Mouse (Mus musculus): ENCODE data around the gene Gm17617. TPM values are rescaled to one million over a fixed set of nuclear protein-coding genes. Genes with fewer than 3 reads are reported as not detected.

Gm17617 gene
- polyA plus RNA-seq, 1 experiment from 2014 or later = not detected

GRCm38 (mm10) chr13:55162365-55162764 is 29.0 kb upstream of the Gm17617 start:
- Histone ChIP-seq H3K4me2 (ENCODE audit: low read depth, severe bottlenecking) (no peak overlapping the region), H3K4me1 (ENCODE audit: control insufficient read depth, insufficient read depth, low read length) (no peaks in the 10 kb centered on the region), H3K27me3 (ENCODE audit: control insufficient read depth, insufficient read depth, low read length) (no peaks in the 10 kb centered on the region), H3K27ac (replicated peaks; ENCODE audit: low read depth, low read length) (no peak overlapping the region), H3K36me3 (ENCODE audit: control insufficient read depth, insufficient read depth, low read length) (0 out of 2 replicates have a peak, but pooled peaks cover 3% of the 10 kb centered on the region), H3K4me3 (ENCODE audit: low read depth, low read length) (no peak overlapping the region), H3K9me3 (ENCODE audit: control insufficient read depth, low read length) (no peaks in the 10 kb centered on the region), H3K9ac (ENCODE audit: low read length) (no peak overlapping the region)
- DNase-seq (ENCODE audit: low spot score) (no peak), ATAC-seq (ENCODE audit: insufficient number of reproducible peaks, low FRiP score, low TSS enrichment, low read depth) (no peak)
- WGBS = 50% methylated on average over 7 of the region's 7 CpGs

- ATAC-seq (ENCODE audit: insufficient number of reproducible peaks, low FRiP score, low TSS enrichment, low read depth) = no peak
- no peaks in the 10 kb centered on the region for H3K9me3 ChIP-seq (ENCODE audit: control insufficient read depth, low read length)
- no peaks in the 10 kb centered on the region for H3K36me3 ChIP-seq (ENCODE audit: control insufficient read depth, insufficient read depth, low read length)
- DNase-seq (ENCODE audit: low spot score) = no peak
- H3K4me1 ChIP-seq (ENCODE audit: control insufficient read depth, insufficient read depth, low read length) = no peaks in the 10 kb centered on the region
- no peak overlapping the region for H3K4me2 ChIP-seq (ENCODE audit: low read depth, severe bottlenecking)
- no peak overlapping the region for H3K4me3 ChIP-seq (ENCODE audit: low read depth, low read length)
- whole genome bisulfite sequencing = 90% methylated on average over 5 of the region's 5 CpGs
- H3K9ac ChIP-seq (ENCODE audit: low read length) = no peak overlapping the region
- peaks cover 12% of the 10 kb centered on the region for H3K27me3 ChIP-seq (ENCODE audit: control insufficient read depth, insufficient read depth, low read length)
- H3K27ac ChIP-seq (replicated peaks; ENCODE audit: low read depth, low read length) = no peak overlapping the region
Measured at GRCm38 (mm10) chr13:55153951-55154350, 20.6 kb upstream of the Gm17617 start.

GRCm38 (mm10) chr13:55152621-55153415 is 19.5 kb upstream of the Gm17617 start, which contains the start of gene Fgfr4:
Gene Fgfr4, plus strand, starts transcription at chr13:55152640.
- H3K9me3 ChIP-seq (ENCODE audit: control insufficient read depth, low read length) = no peaks in the 10 kb centered on the region
- ATAC-seq (ENCODE audit: insufficient number of reproducible peaks, low FRiP score, low TSS enrichment, low read depth) (peak; percentile 67), DNase-seq (ENCODE audit: low spot score) (peak; percentile 78)
- H3K4me2 ChIP-seq (ENCODE audit: low read depth, severe bottlenecking) = peak within 1 kb of the TSS; percentile 95
- no peak within 1 kb of the TSS for H3K27ac ChIP-seq (replicated peaks; ENCODE audit: low read depth, low read length)
- WGBS = under 1% methylated on average over 64 of the region's 68 CpGs
- no peaks in the 10 kb centered on the region for H3K36me3 ChIP-seq (ENCODE audit: control insufficient read depth, insufficient read depth, low read length)
- H3K4me1 ChIP-seq (ENCODE audit: control insufficient read depth, insufficient read depth, low read length) = no peaks in the 10 kb centered on the region
- peak within 1 kb of the TSS; percentile 50 for H3K4me3 ChIP-seq (ENCODE audit: low read depth, low read length)
- peaks cover 12% of the 10 kb centered on the region for H3K27me3 ChIP-seq (ENCODE audit: control insufficient read depth, insufficient read depth, low read length)
- peak within 1 kb of the TSS; percentile 50 for H3K9ac ChIP-seq (ENCODE audit: low read length)

- DNase-seq (ENCODE audit: low spot score) (no peak), ATAC-seq (ENCODE audit: insufficient number of reproducible peaks, low FRiP score, low TSS enrichment, low read depth) (no peak)
- Histone ChIP-seq H3K27ac (replicated peaks; ENCODE audit: low read depth, low read length) (no peak overlapping the region), H3K9ac (ENCODE audit: low read length) (no peak overlapping the region), H3K4me3 (ENCODE audit: low read depth, low read length) (no peak overlapping the region), H3K9me3 (ENCODE audit: control insufficient read depth, low read length) (no peaks in the 10 kb centered on the region), H3K4me2 (ENCODE audit: low read depth, severe bottlenecking) (no peak overlapping the region), H3K36me3 (ENCODE audit: control insufficient read depth, insufficient read depth, low read length) (no peaks in the 10 kb centered on the region), H3K27me3 (ENCODE audit: control insufficient read depth, insufficient read depth, low read length) (no peaks in the 10 kb centered on the region), H3K4me1 (ENCODE audit: control insufficient read depth, insufficient read depth, low read length) (no peaks in the 10 kb centered on the region)
- 75% methylated on average over 2 of the region's 2 CpGs for WGBS
Measured at GRCm38 (mm10) chr13:55140271-55140670, 6.9 kb upstream of the Gm17617 start.

- WGBS = 3% methylated on average over 5 of the region's 5 CpGs
- ATAC-seq (ENCODE audit: insufficient number of reproducible peaks, low FRiP score, low TSS enrichment, low read depth) (no peak), DNase-seq (ENCODE audit: low spot score) (peak; percentile 26)
- Histone ChIP-seq H3K36me3 (ENCODE audit: control insufficient read depth, insufficient read depth, low read length) (peaks cover 2% of the 10 kb centered on the region; the same call in 1 of the 2 replicates), H3K4me1 (ENCODE audit: control insufficient read depth, insufficient read depth, low read length) (no peaks in the 10 kb centered on the region), H3K4me3 (ENCODE audit: low read depth, low read length) (no peak overlapping the region), H3K4me2 (ENCODE audit: low read depth, severe bottlenecking) (no peak overlapping the region), H3K27me3 (ENCODE audit: control insufficient read depth, insufficient read depth, low read length) (no peaks in the 10 kb centered on the region), H3K9ac (ENCODE audit: low read length) (no peak overlapping the region), H3K27ac (replicated peaks; ENCODE audit: low read depth, low read length) (no peak overlapping the region), H3K9me3 (ENCODE audit: control insufficient read depth, low read length) (no peaks in the 10 kb centered on the region)
Measured at GRCm38 (mm10) chr13:55135382-55135781, 2.0 kb upstream of the Gm17617 start.

DNA sequence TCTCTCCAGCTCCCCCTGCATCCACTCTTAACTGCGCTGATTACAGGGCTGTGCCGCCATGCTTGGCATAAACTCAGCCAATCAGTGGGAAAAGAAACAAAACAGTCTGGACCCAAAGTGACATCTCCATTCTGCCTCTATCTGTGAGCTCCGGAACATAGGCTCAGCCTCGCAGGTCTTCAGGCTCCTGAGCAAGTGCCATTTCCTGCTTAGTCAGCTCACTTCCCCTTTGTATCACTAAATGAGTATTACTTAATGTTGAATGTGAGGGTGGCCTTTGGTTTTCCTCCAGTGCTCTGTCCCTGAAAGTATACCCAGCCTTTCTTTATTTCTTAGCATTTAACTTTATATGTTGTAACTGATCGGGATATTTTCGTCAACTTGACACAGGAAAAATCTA is 8.4 kb downstream of the Gm17617 start:
- no peak overlapping the region for H3K4me3 ChIP-seq (ENCODE audit: low read depth, low read length)
- WGBS = 92% methylated on average over 6 of the region's 6 CpGs
- H3K9ac ChIP-seq (ENCODE audit: low read length) = no peak overlapping the region
- H3K27me3 ChIP-seq (ENCODE audit: control insufficient read depth, insufficient read depth, low read length) = no peaks in the 10 kb centered on the region
- H3K4me2 ChIP-seq (ENCODE audit: low read depth, severe bottlenecking) = no peak overlapping the region
- no peaks in the 10 kb centered on the region for H3K4me1 ChIP-seq (ENCODE audit: control insufficient read depth, insufficient read depth, low read length)
- ATAC-seq (ENCODE audit: insufficient number of reproducible peaks, low FRiP score, low TSS enrichment, low read depth) (no peak), DNase-seq (ENCODE audit: low spot score) (no peak)
- no peak overlapping the region for H3K27ac ChIP-seq (replicated peaks; ENCODE audit: low read depth, low read length)
- no peaks in the 10 kb centered on the region for H3K9me3 ChIP-seq (ENCODE audit: control insufficient read depth, low read length)
- peaks cover 7% of the 10 kb centered on the region; the same call in 1 of the 2 replicates for H3K36me3 ChIP-seq (ENCODE audit: control insufficient read depth, insufficient read depth, low read length)

- ATAC-seq (ENCODE audit: insufficient number of reproducible peaks, low FRiP score, low TSS enrichment, low read depth) (no peak), DNase-seq (ENCODE audit: low spot score) (no peak)
- H3K4me3 ChIP-seq (ENCODE audit: low read depth, low read length) = no peak overlapping the region
- H3K9ac ChIP-seq (ENCODE audit: low read length) = no peak overlapping the region
- no peaks in the 10 kb centered on the region for H3K4me1 ChIP-seq (ENCODE audit: control insufficient read depth, insufficient read depth, low read length)
- no peak overlapping the region for H3K4me2 ChIP-seq (ENCODE audit: low read depth, severe bottlenecking)
- no peaks in the 10 kb centered on the region for H3K9me3 ChIP-seq (ENCODE audit: control insufficient read depth, low read length)
- no peak overlapping the region for H3K27ac ChIP-seq (replicated peaks; ENCODE audit: low read depth, low read length)
- H3K36me3 ChIP-seq (ENCODE audit: control insufficient read depth, insufficient read depth, low read length) = peaks cover 10% of the 10 kb centered on the region; the same call in 1 of the 2 replicates
- WGBS = 86% methylated on average over 6 of the region's 6 CpGs
- H3K27me3 ChIP-seq (ENCODE audit: control insufficient read depth, insufficient read depth, low read length) = no peaks in the 10 kb centered on the region
Measured at GRCm38 (mm10) chr13:55114375-55114774, 19.0 kb downstream of the Gm17617 start.

GRCm38 (mm10) chr13:55107694-55108093 is 25.7 kb downstream of the Gm17617 start:
- WGBS = 84% methylated on average over 8 of the region's 8 CpGs

More at GRCm38 (mm10) chr13:55107694-55108093, 25.7 kb downstream of the Gm17617 start:
- Histone ChIP-seq H3K27me3 (ENCODE audit: control insufficient read depth, insufficient read depth, low read length) (no peaks in the 10 kb centered on the region), H3K9ac (ENCODE audit: low read length) (no peak overlapping the region), H3K4me1 (ENCODE audit: control insufficient read depth, insufficient read depth, low read length) (peaks cover 6% of the 10 kb centered on the region; the same call in 1 of the 2 replicates), H3K27ac (replicated peaks; ENCODE audit: low read depth, low read length) (no peak overlapping the region), H3K4me3 (ENCODE audit: low read depth, low read length) (no peak overlapping the region), H3K36me3 (ENCODE audit: control insufficient read depth, insufficient read depth, low read length) (peaks cover 2% of the 10 kb centered on the region; the same call in 1 of the 2 replicates), H3K4me2 (ENCODE audit: low read depth, severe bottlenecking) (no peak overlapping the region), H3K9me3 (ENCODE audit: control insufficient read depth, low read length) (no peaks in the 10 kb centered on the region)
- no peak for ATAC-seq (ENCODE audit: insufficient number of reproducible peaks, low FRiP score, low TSS enrichment, low read depth)
- DNase-seq (ENCODE audit: low spot score) = no peak

Measured in limb, embryonic 11.5 days (tissue).